Mouse (Mus musculus) heart, embryonic 13.5 days (tissue): ENCODE data around the gene Prex1. TPM values are rescaled to one million over a fixed set of nuclear protein-coding genes. Genes with fewer than 3 reads are reported as not detected.

Experiments used
- ATAC-seq: fragments of 200-750 bp; cut with Nextera tagmentation; 2 replicates; pipeline ENCODE4 v1.8.0; 2017; ENCODE audit warnings: moderate TSS enrichment; ENCODE audit not compliant: insufficient number of reproducible peaks, low FRiP score, low TSS enrichment; ENCODE audit errors: extremely low read depth
- H3K27ac ChIP-seq: fragments of 300-500 bp; sonication (generic); replicated peaks from 2 replicates; pipeline ENCODE4 v1.5.1; 2015; ENCODE audit warnings: moderate library complexity, mild to moderate bottlenecking, inconsistent platforms
- H3K27me3 ChIP-seq: fragments of 300-500 bp; sonication (generic); replicated peaks from 2 replicates; pipeline ENCODE4 v1.6.1; 2015; ENCODE audit warnings: mild to moderate bottlenecking, inconsistent platforms
- H3K36me3 ChIP-seq: fragments of 300-500 bp; sonication (generic); 2 replicates; pipeline ENCODE4 v1.6.1; 2015; ENCODE audit warnings: mild to moderate bottlenecking, inconsistent platforms
- H3K4me1 ChIP-seq: fragments of 300-500 bp; sonication (generic); 2 replicates; pipeline ENCODE4 v1.6.1; 2015; ENCODE audit warnings: inconsistent platforms
- H3K4me2 ChIP-seq: fragments of 300-500 bp; sonication (generic); 2 replicates; pipeline ENCODE4 v1.6.1; 2015; ENCODE audit warnings: inconsistent platforms, mild to moderate bottlenecking, moderate library complexity
- H3K4me3 ChIP-seq: fragments of 300-500 bp; sonication (generic); 2 replicates; pipeline ENCODE4 v1.5.1; 2015; ENCODE audit warnings: moderate library complexity, mild to moderate bottlenecking, inconsistent platforms
- H3K9ac ChIP-seq: fragments of 300-500 bp; sonication (generic); 2 replicates; pipeline ENCODE4 v1.6.1; 2015; ENCODE audit warnings: inconsistent platforms, mild to moderate bottlenecking, moderate library complexity
- H3K9me3 ChIP-seq: fragments of 300-500 bp; sonication (generic); 2 replicates; pipeline ENCODE4 v1.6.1; 2016; ENCODE audit warnings: inconsistent platforms
- WGBS: fragments of 180-500 bp; shearing (Covaris S2); methylation state at CpG from one replicate; pipeline ENCODE4 v1.1.7; 2015; ENCODE audit warnings: mixed read lengths; 5-methylcytosine and 5-hydroxymethylcytosine counted together
- polyA plus RNA-seq: library from polyadenylated mRNA; unstranded; fragments of >200 nt; fragmentation: Nextera tagmentation; extraction: Ambion mirVana; gene quantifications from 2 replicates; pipeline ENCODE4 v1.2.1, GENCODE M21; 2015

The Prex1 gene
- polyA plus RNA-seq, 1 experiment from 2014 or later = 8.7 TPM

DNA sequence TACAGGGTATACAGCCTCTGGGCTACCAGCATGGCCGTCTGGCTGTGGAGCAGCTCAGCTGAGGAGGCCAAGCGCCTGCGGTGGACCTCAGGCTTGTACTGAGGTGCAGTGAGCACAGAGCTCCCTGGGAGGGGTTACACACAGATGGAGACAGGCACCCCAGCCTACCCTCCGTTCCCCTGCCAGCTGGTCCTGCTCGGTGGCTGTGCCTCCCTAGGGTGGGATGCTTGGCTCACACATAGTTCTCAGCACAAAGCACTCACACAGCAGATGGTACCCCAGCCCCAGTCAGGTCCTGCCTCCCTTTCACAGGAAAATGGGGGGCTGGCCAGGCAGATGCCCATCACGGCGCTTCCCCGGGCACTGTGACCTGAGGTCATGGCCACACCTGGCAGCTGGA is 163.8 kb downstream of the Prex1 start:
- Histone ChIP-seq H3K27ac (no peak overlapping the region), H3K4me3 (no peak overlapping the region), H3K9me3 (no peaks in the 10 kb centered on the region), H3K36me3 (no peaks in the 10 kb centered on the region), H3K4me2 (no peak overlapping the region), H3K27me3 (no peaks in the 10 kb centered on the region), H3K4me1 (peaks cover 31% of the 10 kb centered on the region), H3K9ac (no peak overlapping the region)
- ATAC-seq = no peak
- 75% methylated on average over 8 of the region's 8 CpGs for WGBS

DNA sequence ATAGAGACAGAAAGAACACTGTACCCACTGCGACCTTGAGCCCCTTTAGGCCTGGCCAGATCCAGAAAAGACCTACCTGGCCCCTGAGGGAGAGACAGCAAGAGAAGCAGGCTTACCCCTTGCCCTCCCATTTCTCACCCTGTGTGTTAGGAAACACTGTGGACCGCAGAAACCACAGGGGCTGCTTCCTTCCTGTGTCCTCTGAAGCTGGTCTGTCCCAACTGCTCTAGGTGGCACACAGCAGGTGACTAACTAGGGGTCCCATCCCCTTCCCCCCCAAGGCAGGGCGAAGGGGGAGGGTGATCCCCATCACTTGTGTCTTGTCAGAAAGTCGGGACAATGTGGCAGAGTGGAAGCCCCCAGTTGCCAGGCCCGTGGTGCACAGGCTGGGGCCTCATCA is 164.6 kb downstream of the Prex1 start:
- no peak overlapping the region for H3K4me2 ChIP-seq
- ATAC-seq = no peak
- H3K9me3 ChIP-seq = no peaks in the 10 kb centered on the region

DNA sequence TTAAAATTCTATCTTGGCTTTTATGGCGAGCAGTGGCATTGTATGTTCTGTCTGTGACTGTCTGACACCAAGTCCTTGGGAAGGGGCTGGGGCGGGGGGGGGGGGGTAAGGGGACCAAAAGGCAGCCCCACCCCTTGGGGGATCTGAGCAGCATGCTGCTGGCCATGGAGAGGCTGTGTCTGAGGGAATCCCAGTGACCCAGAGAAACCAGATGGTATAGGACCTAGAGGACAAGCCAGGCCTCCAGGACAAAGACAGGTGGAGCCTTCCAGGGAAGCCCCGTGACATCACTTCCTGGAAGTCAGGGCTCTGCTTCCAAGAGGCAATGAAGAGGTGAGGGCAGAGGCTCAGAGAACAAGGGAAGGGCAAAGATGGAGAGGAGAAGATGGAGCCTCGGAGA is 168.1 kb downstream of the Prex1 start:
- H3K9me3 ChIP-seq = no peaks in the 10 kb centered on the region
- peaks cover 14% of the 10 kb centered on the region for H3K4me1 ChIP-seq
- no peak overlapping the region for H3K4me3 ChIP-seq
- H3K27me3 ChIP-seq = no peaks in the 10 kb centered on the region
- no peak for ATAC-seq
- H3K27ac ChIP-seq = no peak overlapping the region
- 65% methylated on average over 4 of the region's 4 CpGs for WGBS
- no peaks in the 10 kb centered on the region for H3K36me3 ChIP-seq
- H3K9ac ChIP-seq = 0 out of 2 replicates have a peak overlapping the region, but pooled peaks have one; percentile 10
- no peak overlapping the region for H3K4me2 ChIP-seq

More for the DNA sequence above, 164.6 kb downstream of the Prex1 start:
- Histone ChIP-seq H3K4me3 (no peak overlapping the region), H3K9ac (no peak overlapping the region), H3K27me3 (no peaks in the 10 kb centered on the region), H3K36me3 (no peaks in the 10 kb centered on the region), H3K4me1 (peaks cover 30% of the 10 kb centered on the region), H3K27ac (no peak overlapping the region)
- 80% methylated on average over 5 of the region's 5 CpGs for WGBS

DNA sequence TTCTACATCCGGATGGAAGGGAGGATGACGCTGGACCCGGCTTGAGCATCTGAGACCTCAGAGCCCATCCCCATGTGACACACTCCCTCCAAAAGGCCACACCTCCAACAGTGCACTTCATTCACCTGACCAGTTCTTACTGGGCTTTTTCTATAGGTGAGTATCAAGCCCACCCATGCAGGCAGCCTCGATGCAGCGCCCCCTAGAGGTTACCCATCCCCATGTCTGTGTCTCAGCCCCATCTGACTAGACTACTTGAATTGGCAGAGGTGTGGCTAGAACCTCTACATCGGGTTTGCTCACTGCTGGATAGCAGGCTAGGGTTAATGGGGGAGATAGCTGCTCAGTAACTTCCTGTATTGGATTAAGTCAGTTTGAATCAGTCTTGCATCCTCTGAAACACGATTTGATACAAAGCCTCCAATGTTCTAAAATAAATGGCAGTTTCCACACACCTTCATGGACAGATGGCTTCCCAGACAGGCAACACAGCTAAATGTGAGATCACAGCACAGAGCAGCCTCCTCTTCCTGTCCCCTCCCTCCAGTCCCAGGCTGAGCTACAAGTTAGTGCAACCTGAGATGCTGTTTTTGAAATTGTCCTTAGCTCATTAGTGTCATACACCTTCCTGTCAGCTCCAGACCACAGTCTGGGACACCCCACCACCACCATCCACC is 168.9 kb downstream of the Prex1 start:
- H3K27ac ChIP-seq = no peak overlapping the region
- H3K9ac ChIP-seq = no peak overlapping the region
- no peak overlapping the region for H3K4me3 ChIP-seq
- no peak overlapping the region for H3K4me2 ChIP-seq
- no peak for ATAC-seq
- no peaks in the 10 kb centered on the region for H3K9me3 ChIP-seq
- no peaks in the 10 kb centered on the region for H3K36me3 ChIP-seq
- peaks cover 14% of the 10 kb centered on the region for H3K4me1 ChIP-seq
- WGBS = 47% methylated on average over 7 of the region's 7 CpGs
- H3K27me3 ChIP-seq = no peaks in the 10 kb centered on the region

DNA sequence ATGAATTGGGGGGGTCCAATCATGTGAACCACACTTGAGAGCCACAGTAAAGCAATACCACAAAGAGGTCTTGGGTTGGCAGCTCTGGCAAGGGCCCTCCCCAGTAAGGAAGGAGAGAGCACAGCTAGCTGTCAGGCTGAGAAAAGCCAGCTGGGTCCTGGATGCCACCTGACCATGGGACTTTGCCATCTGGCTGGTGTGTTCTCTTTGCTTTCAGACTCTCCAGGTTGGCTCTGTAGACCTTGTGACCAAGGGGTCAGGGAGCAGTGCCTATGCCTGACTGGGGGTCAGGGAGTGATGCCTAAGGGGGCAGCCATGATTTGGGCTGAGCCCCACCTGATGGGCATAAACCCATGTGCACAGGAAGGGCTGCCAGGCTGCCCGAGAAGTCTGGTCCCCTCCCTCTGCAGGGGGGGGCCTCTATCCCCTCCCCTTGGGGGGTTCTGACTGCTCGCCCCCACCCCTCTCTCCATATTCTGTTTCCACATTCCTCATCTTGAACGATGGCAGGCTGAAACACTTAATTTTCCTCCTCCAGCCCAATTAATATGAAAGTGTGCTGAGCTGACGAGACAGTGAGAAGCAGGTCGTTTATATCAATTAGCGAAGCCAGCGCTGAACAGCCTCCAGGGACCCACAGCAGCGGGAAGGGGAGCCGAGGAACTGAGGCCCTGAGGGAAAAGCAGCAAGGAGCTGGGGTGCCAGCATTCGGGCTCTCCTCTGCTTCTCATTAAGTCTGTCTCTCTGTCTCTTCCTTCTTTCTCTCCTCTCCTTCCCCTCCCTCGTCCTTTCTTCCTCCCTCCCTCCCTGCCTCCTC is 172.3 kb downstream of the Prex1 start:
- 39% methylated on average over 11 of the region's 11 CpGs for WGBS
- H3K9ac ChIP-seq = 0 out of 2 replicates have a peak overlapping the region, but pooled peaks have one; percentile 15
- no peak overlapping the region for H3K27ac ChIP-seq
- H3K36me3 ChIP-seq = no peaks in the 10 kb centered on the region
- H3K27me3 ChIP-seq = no peaks in the 10 kb centered on the region
- H3K4me2 ChIP-seq = no peak overlapping the region
- no peak overlapping the region for H3K4me3 ChIP-seq
- H3K4me1 ChIP-seq = peaks cover 14% of the 10 kb centered on the region
- ATAC-seq = no peak
- H3K9me3 ChIP-seq = no peaks in the 10 kb centered on the region

DNA sequence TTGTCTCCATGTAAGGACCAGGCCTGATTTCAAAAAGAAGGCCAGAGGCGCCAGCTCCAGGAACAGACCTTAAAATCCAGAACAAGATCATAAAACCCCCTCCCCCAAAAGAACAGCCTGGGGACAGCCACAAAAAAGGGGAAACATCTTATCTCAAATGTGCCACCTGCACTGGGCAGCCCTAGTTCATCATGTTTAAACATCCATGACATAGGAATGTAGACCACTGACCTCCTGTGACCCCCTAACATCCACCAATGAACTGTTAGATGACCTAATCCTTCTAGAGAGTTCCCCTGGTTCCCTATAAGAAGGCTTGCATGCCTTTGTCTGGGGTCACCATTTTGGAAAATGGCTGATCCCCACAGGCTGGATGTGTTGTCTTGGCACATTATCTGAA is 173.4 kb downstream of the Prex1 start:
- Histone ChIP-seq H3K4me1 (peaks cover 8% of the 10 kb centered on the region), H3K9ac (no peak overlapping the region), H3K27me3 (no peaks in the 10 kb centered on the region), H3K36me3 (no peaks in the 10 kb centered on the region), H3K9me3 (peaks cover under 1% of the 10 kb centered on the region; the same call in 1 of the 2 replicates), H3K4me3 (no peak overlapping the region), H3K27ac (no peak overlapping the region), H3K4me2 (no peak overlapping the region)
- WGBS = 78% methylated on average over 1 of the region's 1 CpGs
- no peak for ATAC-seq

DNA sequence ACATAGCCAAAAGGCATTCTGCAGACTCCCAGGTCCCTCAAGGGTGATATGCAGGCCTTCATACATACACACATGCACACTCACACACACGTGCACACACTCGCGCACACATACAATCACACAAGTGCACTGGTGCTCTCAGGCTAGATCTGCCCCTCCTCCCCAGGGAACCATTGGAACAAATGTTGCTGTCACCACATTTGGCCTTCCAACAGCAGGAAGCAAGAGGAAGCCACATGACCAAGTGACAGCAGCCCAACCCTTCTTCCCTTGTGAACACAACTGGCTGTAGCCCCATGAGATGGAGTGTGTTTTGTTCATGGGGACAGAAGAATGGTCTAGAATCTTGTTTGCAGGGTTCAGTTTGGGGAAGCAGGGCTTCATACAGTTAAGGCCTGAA is 176.7 kb downstream of the Prex1 start:
- Histone ChIP-seq H3K9ac (no peak overlapping the region), H3K27ac (no peak overlapping the region), H3K27me3 (no peaks in the 10 kb centered on the region), H3K4me1 (peaks cover 8% of the 10 kb centered on the region), H3K9me3 (peaks cover 4% of the 10 kb centered on the region; the same call in 1 of the 2 replicates), H3K4me2 (no peak overlapping the region), H3K4me3 (no peak overlapping the region), H3K36me3 (no peaks in the 10 kb centered on the region)
- no peak for ATAC-seq
- 88% methylated on average over 3 of the region's 3 CpGs for WGBS

DNA sequence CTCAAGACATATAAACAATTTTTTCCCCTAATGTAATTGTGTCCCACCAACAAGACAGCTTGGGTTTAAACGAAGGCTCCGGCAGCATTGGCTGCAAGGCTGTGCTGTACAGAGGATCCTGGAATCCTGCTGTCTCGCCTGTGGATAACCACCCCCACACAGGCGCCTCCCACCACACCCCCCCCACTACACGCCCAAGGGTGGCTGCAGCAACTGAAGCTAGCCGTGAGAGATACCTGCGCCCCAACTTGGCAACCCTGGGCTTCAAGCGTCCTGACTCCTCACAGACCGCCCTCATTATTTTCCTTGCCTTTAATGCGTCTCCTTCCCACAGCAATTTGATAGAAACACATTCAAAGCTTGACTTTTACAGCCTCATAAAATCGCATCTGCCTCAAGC is 178.1 kb downstream of the Prex1 start:
- 79% methylated on average over 11 of the region's 11 CpGs for WGBS

DNA sequence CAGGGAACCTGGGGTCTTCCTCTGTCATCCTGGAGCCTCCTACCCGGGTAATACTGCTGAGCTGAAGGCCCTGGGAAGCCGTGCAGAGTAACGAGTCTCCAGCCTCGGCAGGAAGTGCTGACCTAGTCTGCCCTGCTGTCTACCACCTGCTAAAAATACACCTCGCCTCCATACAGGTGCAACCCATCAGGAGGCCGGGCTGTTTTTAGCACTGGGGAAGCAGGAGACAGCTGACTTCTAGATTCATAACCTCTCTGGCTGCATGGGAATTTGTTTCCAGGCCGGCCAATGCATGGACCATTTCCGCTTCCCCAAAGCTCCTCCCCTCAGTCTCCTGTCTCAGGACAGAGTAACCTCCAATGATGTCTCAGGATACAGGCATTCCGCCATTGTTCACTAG is 187.4 kb downstream of the Prex1 start:
- Histone ChIP-seq H3K27ac (no peak overlapping the region), H3K4me3 (no peak overlapping the region), H3K4me2 (no peak overlapping the region), H3K4me1 (peaks cover 41% of the 10 kb centered on the region), H3K9me3 (peaks cover 4% of the 10 kb centered on the region; the same call in 1 of the 2 replicates), H3K27me3 (no peaks in the 10 kb centered on the region), H3K36me3 (no peaks in the 10 kb centered on the region), H3K9ac (no peak overlapping the region)
- WGBS = 62% methylated on average over 9 of the region's 9 CpGs
- no peak for ATAC-seq

More for the DNA sequence above, 178.1 kb downstream of the Prex1 start:
- Histone ChIP-seq H3K27me3 (no peaks in the 10 kb centered on the region), H3K4me1 (no peaks in the 10 kb centered on the region), H3K9me3 (peaks cover 4% of the 10 kb centered on the region; the same call in 1 of the 2 replicates), H3K36me3 (no peaks in the 10 kb centered on the region), H3K27ac (no peak overlapping the region), H3K4me2 (no peak overlapping the region), H3K9ac (no peak overlapping the region), H3K4me3 (no peak overlapping the region)
- ATAC-seq = no peak

DNA sequence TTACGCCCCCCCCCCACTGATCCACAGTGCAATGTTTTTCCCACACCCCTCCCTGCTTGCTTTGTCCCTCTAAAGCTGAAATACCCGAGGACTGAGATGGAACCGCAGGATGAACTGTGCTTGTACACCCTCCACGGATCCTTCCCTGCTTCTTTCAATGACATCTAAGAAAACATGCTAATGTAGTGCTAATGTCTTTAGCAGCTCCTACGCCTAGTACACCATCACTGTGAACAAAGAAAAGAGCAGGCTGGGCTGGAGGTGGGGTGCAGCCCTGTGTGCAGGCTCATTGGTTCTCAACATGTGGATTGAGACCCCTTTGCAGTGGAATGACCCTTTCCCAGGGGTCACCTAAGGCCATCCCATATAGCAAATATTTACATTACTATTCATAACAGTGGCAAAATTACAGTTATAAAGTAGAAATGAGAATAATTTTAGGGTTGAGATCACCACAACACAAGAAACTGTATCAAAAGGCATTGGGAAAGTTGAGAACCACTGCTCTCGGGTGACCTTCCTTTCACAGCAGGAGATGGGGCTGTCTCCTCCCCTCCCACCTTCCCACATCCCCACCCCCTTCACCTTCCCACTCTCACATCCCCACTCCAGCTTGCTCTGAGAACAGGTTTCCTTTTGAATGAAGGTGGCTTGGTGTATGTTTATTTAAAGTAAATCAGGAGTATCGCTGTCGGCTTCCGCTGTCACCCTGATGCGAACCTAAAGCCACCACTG is 190.3 kb downstream of the Prex1 start:
- H3K27me3 ChIP-seq = no peaks in the 10 kb centered on the region
- no peaks in the 10 kb centered on the region for H3K9me3 ChIP-seq
- peaks cover 49% of the 10 kb centered on the region for H3K4me1 ChIP-seq
- no peak overlapping the region for H3K4me3 ChIP-seq
- no peaks in the 10 kb centered on the region for H3K36me3 ChIP-seq
- H3K4me2 ChIP-seq = no peak overlapping the region
- H3K27ac ChIP-seq = peak overlapping the region; percentile 92
- no peak for ATAC-seq
- H3K9ac ChIP-seq = peak overlapping the region; percentile 60
- WGBS = 77% methylated on average over 10 of the region's 10 CpGs

DNA sequence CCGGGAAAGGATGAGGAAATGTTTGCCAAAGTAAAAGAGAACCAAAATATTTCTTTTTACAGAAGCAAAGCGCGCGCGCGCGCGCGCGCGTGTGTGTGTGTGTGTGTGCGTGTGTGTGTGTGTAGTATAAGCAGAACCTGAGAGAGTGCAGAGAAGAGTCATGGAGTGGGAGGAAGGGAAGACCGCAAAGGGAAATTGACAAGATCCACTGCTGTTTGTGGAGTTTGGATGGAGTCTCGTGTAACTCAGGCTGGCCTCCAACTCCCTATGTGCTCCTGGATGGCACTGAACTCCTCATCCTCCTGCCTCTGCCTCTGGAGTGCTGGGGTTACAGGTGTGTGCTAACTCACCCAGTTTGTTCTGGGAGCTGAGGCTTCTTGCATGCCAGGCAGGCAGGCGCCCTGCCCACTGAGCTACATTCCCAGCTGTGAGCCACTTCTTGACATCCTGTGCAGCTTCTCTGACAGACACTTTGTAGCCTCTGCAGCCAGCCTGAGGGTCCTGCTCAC is 191.0 kb downstream of the Prex1 start:
- Histone ChIP-seq H3K27ac (peak overlapping the region; percentile 92), H3K4me1 (peaks cover 52% of the 10 kb centered on the region), H3K4me3 (peak overlapping the region; percentile 22; the same call in 1 of the 2 replicates), H3K27me3 (no peaks in the 10 kb centered on the region), H3K4me2 (peak overlapping the region; percentile 55), H3K9ac (peak overlapping the region; percentile 60), H3K9me3 (no peaks in the 10 kb centered on the region), H3K36me3 (no peaks in the 10 kb centered on the region)
- WGBS = 76% methylated on average over 15 of the region's 15 CpGs
- ATAC-seq = no peak
